Mouse (Mus musculus) midbrain, embryonic 14.5 days (tissue): ENCODE results near the gene Gpr162. TPM values are rescaled to one million over a fixed set of nuclear protein-coding genes. Genes with fewer than 3 reads are reported as not detected.

Source experiments
- ATAC-seq: fragments of 200-750 bp; cut with Nextera tagmentation; 2 replicates; pipeline ENCODE4 v1.8.0; 2017; ENCODE audit warnings: moderate number of reproducible peaks, moderate library complexity; ENCODE audit not compliant: low FRiP score, low TSS enrichment
- DNase-seq: peaks from one replicate; pipeline ENCODE4 v3.0.0-alpha.2; 2015
- H3K27ac ChIP-seq: fragments of 300-500 bp; sonication (generic); replicated peaks from 2 replicates; pipeline ENCODE4 v1.5.1; 2014; ENCODE audit warnings: mild to moderate bottlenecking, low read depth, low read length, moderate library complexity
- H3K27me3 ChIP-seq: fragments of 300-500 bp; sonication (generic); 2 replicates; pipeline ENCODE4 v1.6.1; 2014; ENCODE audit warnings: low read length, control low read depth, mixed read lengths; ENCODE audit not compliant: control insufficient read depth, insufficient read depth
- H3K36me3 ChIP-seq: fragments of 300-500 bp; sonication (generic); 2 replicates; pipeline ENCODE4 v1.6.1; 2014; ENCODE audit warnings: low read length, control low read depth; ENCODE audit not compliant: control insufficient read depth, insufficient read depth
- H3K4me1 ChIP-seq: fragments of 300-500 bp; sonication (generic); 2 replicates; pipeline ENCODE4 v1.6.1; 2014; ENCODE audit warnings: mild to moderate bottlenecking, antibody characterized with exemption, low read length, control low read depth; ENCODE audit not compliant: control insufficient read depth, insufficient read depth
- H3K4me2 ChIP-seq: fragments of 300-500 bp; sonication (generic); 2 replicates; pipeline ENCODE4 v1.6.1; 2014; ENCODE audit warnings: mild to moderate bottlenecking, low read length, moderate library complexity
- H3K4me3 ChIP-seq: fragments of 300-500 bp; sonication (generic); replicated peaks from 2 replicates; pipeline ENCODE4 v1.5.1; 2014; ENCODE audit warnings: low read depth, low read length
- H3K9ac ChIP-seq: fragments of 300-500 bp; sonication (generic); replicated peaks from 2 replicates; pipeline ENCODE4 v1.6.1; 2014; ENCODE audit warnings: mild to moderate bottlenecking, low read length, moderate library complexity
- H3K9me3 ChIP-seq: fragments of 300-500 bp; sonication (generic); 2 replicates; pipeline ENCODE4 v1.6.1; 2016; ENCODE audit warnings: low read length, control low read depth, mixed read lengths; ENCODE audit not compliant: control insufficient read depth
- WGBS: fragments of 180-500 bp; shearing (Covaris S2); extraction: QIAGEN DNeasy Blood & Tissue Kit; methylation state at CpG from one replicate; pipeline ENCODE4 v1.1.7; 2014; 5-methylcytosine and 5-hydroxymethylcytosine counted together
- polyA plus RNA-seq: library from polyadenylated mRNA; unstranded; fragments of >200 nt; fragmentation: Nextera tagmentation; extraction: Ambion mirVana; gene quantifications from 2 replicates; pipeline ENCODE4 v1.2.1, GENCODE M21; 2014

Gene Gpr162
- polyA plus RNA-seq, 1 experiment from 2014 or later, result 14.7 TPM

GRCm38 (mm10) chr6:124822049-124822448 lies 41.7 kb downstream of the Gpr162 start:
- peaks cover 95% of the 10 kb centered on the region for H3K36me3 ChIP-seq
- DNase-seq, result no peak
- H3K27me3 ChIP-seq, result no peaks in the 10 kb centered on the region
- H3K4me1 ChIP-seq, result no peaks in the 10 kb centered on the region
- H3K9ac ChIP-seq, result no peak overlapping the region
- H3K27ac ChIP-seq, result no peak overlapping the region
- H3K4me2 ChIP-seq, result no peak overlapping the region
- 97% methylated on average over 4 of the region's 4 CpGs for WGBS
- ATAC-seq, result no peak
- no peaks in the 10 kb centered on the region for H3K9me3 ChIP-seq
- no peak overlapping the region for H3K4me3 ChIP-seq

GRCm38 (mm10) chr6:124820891-124821290 lies 42.9 kb downstream of the Gpr162 start:
- no peak for ATAC-seq
- H3K9ac ChIP-seq, result no peak overlapping the region
- no peak overlapping the region for H3K4me3 ChIP-seq
- H3K4me1 ChIP-seq, result no peaks in the 10 kb centered on the region
- no peaks in the 10 kb centered on the region for H3K9me3 ChIP-seq
- H3K27me3 ChIP-seq, result no peaks in the 10 kb centered on the region
- DNase-seq, result no peak
- H3K27ac ChIP-seq, result no peak overlapping the region
- WGBS, result 95% methylated on average over 5 of the region's 5 CpGs
- H3K36me3 ChIP-seq, result peaks cover 100% of the 10 kb centered on the region
- H3K4me2 ChIP-seq, result no peak overlapping the region

GRCm38 (mm10) chr6:124817971-124818370 lies 45.8 kb downstream of the Gpr162 start:
- Histone ChIP-seq H3K27ac (no peak overlapping the region), H3K4me2 (no peak overlapping the region), H3K4me1 (peaks cover 14% of the 10 kb centered on the region), H3K9me3 (no peaks in the 10 kb centered on the region), H3K9ac (no peak overlapping the region), H3K4me3 (no peak overlapping the region), H3K27me3 (no peaks in the 10 kb centered on the region), H3K36me3 (peaks cover 82% of the 10 kb centered on the region)
- ATAC-seq, result no peak
- no peak for DNase-seq
- WGBS, result 94% methylated on average over 8 of the region's 8 CpGs

GRCm38 (mm10) chr6:124817563-124817962 lies 46.2 kb downstream of the Gpr162 start:
- Histone ChIP-seq H3K4me2 (no peak overlapping the region), H3K9me3 (no peaks in the 10 kb centered on the region), H3K27ac (no peak overlapping the region), H3K4me1 (peaks cover 18% of the 10 kb centered on the region), H3K36me3 (peaks cover 78% of the 10 kb centered on the region), H3K4me3 (no peak overlapping the region), H3K9ac (no peak overlapping the region), H3K27me3 (no peaks in the 10 kb centered on the region)
- DNase-seq, result no peak
- ATAC-seq, result no peak
- WGBS, result 96% methylated on average over 8 of the region's 8 CpGs

- no peak overlapping the region for H3K9ac ChIP-seq
- ATAC-seq (no peak), DNase-seq (no peak)
- H3K27ac ChIP-seq, result no peak overlapping the region
- peaks cover 22% of the 10 kb centered on the region for H3K4me1 ChIP-seq
- H3K4me3 ChIP-seq, result no peak overlapping the region
- no peak overlapping the region for H3K4me2 ChIP-seq
- no peaks in the 10 kb centered on the region for H3K9me3 ChIP-seq
- peaks cover 74% of the 10 kb centered on the region for H3K36me3 ChIP-seq
- H3K27me3 ChIP-seq, result no peaks in the 10 kb centered on the region
- 95% methylated on average over 11 of the region's 11 CpGs for WGBS
Measured at GRCm38 (mm10) chr6:124817125-124817524, 46.7 kb downstream of the Gpr162 start.

GRCm38 (mm10) chr6:124816611-124817010 lies 47.2 kb downstream of the Gpr162 start:
- Histone ChIP-seq H3K36me3 (peaks cover 74% of the 10 kb centered on the region), H3K4me2 (no peak overlapping the region), H3K27ac (no peak overlapping the region), H3K9me3 (no peaks in the 10 kb centered on the region), H3K4me3 (no peak overlapping the region), H3K27me3 (no peaks in the 10 kb centered on the region), H3K9ac (no peak overlapping the region), H3K4me1 (peaks cover 25% of the 10 kb centered on the region)
- WGBS, result 90% methylated on average over 4 of the region's 4 CpGs
- ATAC-seq, result no peak
- DNase-seq, result no peak

- H3K27ac ChIP-seq, result no peak overlapping the region
- ATAC-seq, result no peak
- no peak overlapping the region for H3K9ac ChIP-seq
- no peak for DNase-seq
- H3K36me3 ChIP-seq, result peaks cover 65% of the 10 kb centered on the region
- H3K27me3 ChIP-seq, result no peaks in the 10 kb centered on the region
- peak overlapping the region; percentile 92; the same call in 1 of the 2 replicates for H3K4me2 ChIP-seq
- peaks cover 25% of the 10 kb centered on the region for H3K4me1 ChIP-seq
- WGBS, result 70% methylated on average over 9 of the region's 9 CpGs
- H3K4me3 ChIP-seq, result no peak overlapping the region
- H3K9me3 ChIP-seq, result no peaks in the 10 kb centered on the region
Measured at GRCm38 (mm10) chr6:124814858-124815774, 48.7 kb downstream of the Gpr162 start.

- Histone ChIP-seq H3K4me3 (peak overlapping the region; percentile 62), H3K27me3 (no peaks in the 10 kb centered on the region), H3K4me2 (peak overlapping the region; percentile 92), H3K9me3 (no peaks in the 10 kb centered on the region), H3K4me1 (peaks cover 29% of the 10 kb centered on the region), H3K27ac (0 out of 2 replicates have a peak overlapping the region, but pooled peaks have one; percentile 85), H3K9ac (no peak overlapping the region), H3K36me3 (peaks cover 60% of the 10 kb centered on the region)
- DNase-seq (no peak), ATAC-seq (peak; percentile 55; the same call in 1 of the 2 replicates)
- 41% methylated on average over 8 of the region's 8 CpGs for WGBS
Measured at GRCm38 (mm10) chr6:124814448-124814847, 49.3 kb downstream of the Gpr162 start.

GRCm38 (mm10) chr6:124813933-124814332 lies 49.9 kb downstream of the Gpr162 start, which contains the start of gene Tpi1:
Gene Tpi1 (minus strand): TSS chr6:124814296.
- Histone ChIP-seq H3K4me2 (peak within 1 kb of the TSS; percentile 92), H3K4me1 (peaks cover 35% of the 10 kb centered on the region), H3K27ac (peak within 1 kb of the TSS; percentile 85), H3K9ac (peak within 1 kb of the TSS; percentile 73), H3K9me3 (no peaks in the 10 kb centered on the region), H3K36me3 (peaks cover 55% of the 10 kb centered on the region), H3K4me3 (peak within 1 kb of the TSS; percentile 62), H3K27me3 (no peaks in the 10 kb centered on the region)
- ATAC-seq, result peak; percentile 81
- under 1% methylated on average over 22 of the region's 22 CpGs for WGBS
- DNase-seq, result peak; percentile 88
